Mouse (Mus musculus): ENCODE measurements around the gene Cfap97d2. TPM values are rescaled to one million over a fixed set of nuclear protein-coding genes. Genes with fewer than 3 reads are reported as not detected.

Gene Cfap97d2
- total RNA-seq, 2 experiments from 2014 or later: 3.1 to 3.2 TPM

- peak within 1 kb of the TSS; percentile 98 for H3K27ac ChIP-seq
- H3K4me3 ChIP-seq: peak within 1 kb of the TSS; percentile 91
- peak; percentile 90 for TF ChIP-seq CTCF (conservative IDR thresholded peaks at IDR 0.05)
- DNase-seq (ENCODE audit: low spot score in 2 of 2): peak; percentile 85 to 90
These were observed 79.6 kb downstream of the Cfap97d2 start, which contains the start of gene Upf3a for GRCm38 (mm10) chr8:13785250-13785763. Gene Upf3a (plus strand): TSS chr8:13785615.

DNA sequence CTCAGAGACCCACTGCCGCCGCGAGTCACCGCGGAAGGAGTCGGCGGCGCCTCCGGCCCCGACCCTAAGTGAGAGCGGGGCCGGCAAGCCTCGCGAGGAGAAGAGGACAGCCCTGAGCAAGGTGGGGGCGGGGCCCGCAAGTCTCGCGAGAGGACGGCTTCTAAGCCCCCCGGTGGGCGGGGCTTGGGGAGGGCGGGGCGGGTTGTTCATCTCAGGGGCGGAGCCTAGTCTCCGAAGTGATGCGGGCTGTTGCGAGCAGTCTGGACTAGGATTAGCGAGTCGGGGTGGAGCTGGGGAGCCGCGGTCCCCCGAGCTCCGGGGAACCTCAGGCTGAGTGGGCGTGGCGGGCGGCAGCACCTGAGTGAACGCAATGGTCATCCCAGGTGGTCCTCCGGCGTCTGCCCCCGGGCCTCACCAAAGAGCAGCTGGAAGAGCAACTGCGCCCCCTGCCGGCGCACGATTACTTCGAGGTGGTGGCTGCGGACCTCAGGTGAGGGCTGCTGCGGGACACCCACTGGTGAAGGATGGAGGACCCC lies 80.1 kb downstream of the Cfap97d2 start:
- peak; percentile 90 for TF ChIP-seq CTCF (conservative IDR thresholded peaks at IDR 0.05)
- DNase-seq (ENCODE audit: low spot score in 2 of 2): peak; percentile 92 to 97
- peak overlapping the region; percentile 98 for H3K27ac ChIP-seq
- H3K4me3 ChIP-seq: peak overlapping the region; percentile 91

DNA sequence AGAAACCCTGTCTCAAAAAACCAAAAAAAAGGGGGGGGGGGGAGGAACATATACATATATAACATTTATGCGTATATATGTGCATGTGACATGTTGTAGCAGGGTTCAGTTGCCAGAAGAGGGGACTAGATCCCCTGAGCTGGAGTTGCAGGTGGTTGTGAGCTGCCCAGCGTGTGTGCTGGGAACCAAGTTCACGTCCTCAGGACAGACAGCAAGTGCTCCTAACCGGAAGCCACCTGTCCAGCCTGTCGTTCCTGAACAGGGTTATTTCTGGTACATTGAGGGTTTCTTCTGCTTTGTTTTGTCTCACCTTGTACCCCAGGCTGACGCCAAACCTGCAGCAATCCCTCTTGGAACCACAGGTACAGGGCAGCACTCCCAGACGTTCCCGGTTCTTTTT lies 83.9 kb downstream of the Cfap97d2 start:
- Histone ChIP-seq H3K4me3 (no peak overlapping the region), H3K27ac (no peak overlapping the region)
- no peak for TF ChIP-seq CTCF (conservative IDR thresholded peaks at IDR 0.05)
- DNase-seq (ENCODE audit: low spot score in 2 of 2): no peak

Other genes with a start within 250 kb of the Cfap97d2 start
- gene Gas6, start 211.4 kb upstream of the Cfap97d2 start, total RNA-seq (2021): 10 to 100 TPM; 81.2 to 85.1 TPM
- not detected for gene 1700029H14Rik, start 143.4 kb upstream of the Cfap97d2 start, total RNA-seq (2021)
- gene Rasa3, start 28.3 kb upstream of the Cfap97d2 start, total RNA-seq (2021): 10 to 100 TPM; 62.8 to 63.4 TPM
- 10 to 100 TPM; 54.3 to 58.2 TPM for gene Cdc16, start 51.8 kb downstream of the Cfap97d2 start, total RNA-seq (2021)
- 10 to 100 TPM; 35.5 to 38.2 TPM for gene Upf3a, start 79.7 kb downstream of the Cfap97d2 start, total RNA-seq (2021)
- not detected for gene AF366264, start 132.5 kb downstream of the Cfap97d2 start, total RNA-seq (2021)
- gene Champ1, start 163.8 kb downstream of the Cfap97d2 start, total RNA-seq (2021): 10 to 100 TPM; 26.7 to 27.8 TPM
- 10 to 100 TPM; 32.7 to 35.3 TPM for gene Coprs, start 184.4 kb downstream of the Cfap97d2 start, total RNA-seq (2021)

Data from layer of hippocampus, adult 2 months (tissue).